Mouse (Mus musculus): Measurements from ENCODE around the gene Rab42. TPM values are rescaled to one million over a fixed set of nuclear protein-coding genes. Genes with fewer than 3 reads are reported as not detected.

Rab42 gene
- polyA plus RNA-seq, 1 experiment = 0.55 TPM

GRCm38 (mm10) chr4:132301486-132301885, 1.7 kb downstream of the Rab42 start:
- TF ChIP-seq GATA1 (IDR thresholded peaks at IDR 0.05; ENCODE audit: low read length) = no peak

- no peak for TF ChIP-seq GATA1 (IDR thresholded peaks at IDR 0.05; ENCODE audit: low read length)
Observed at GRCm38 (mm10) chr4:132299849-132300248, 3.3 kb downstream of the Rab42 start.

GRCm38 (mm10) chr4:132295696-132296390, 7.3 kb downstream of the Rab42 start:
- TF ChIP-seq GATA1 (IDR thresholded peaks at IDR 0.05; ENCODE audit: low read length) = no peak

GRCm38 (mm10) chr4:132293682-132294240, 9.4 kb downstream of the Rab42 start:
- no peak for TF ChIP-seq GATA1 (IDR thresholded peaks at IDR 0.05; ENCODE audit: low read length)

- TF ChIP-seq GATA1 (IDR thresholded peaks at IDR 0.05; ENCODE audit: low read length) = no peak
Observed at GRCm38 (mm10) chr4:132292988-132293387, 10.2 kb downstream of the Rab42 start.

- no peak for TF ChIP-seq GATA1 (IDR thresholded peaks at IDR 0.05; ENCODE audit: low read length)
Observed at GRCm38 (mm10) chr4:132291624-132292335, 11.4 kb downstream of the Rab42 start.

GRCm38 (mm10) chr4:132291056-132291455, 12.1 kb downstream of the Rab42 start:
- TF ChIP-seq GATA1 (IDR thresholded peaks at IDR 0.05; ENCODE audit: low read length) = no peak

GRCm38 (mm10) chr4:132275949-132276348, 27.2 kb downstream of the Rab42 start:
- TF ChIP-seq GATA1 (IDR thresholded peaks at IDR 0.05; ENCODE audit: low read length) = no peak

- no peak for TF ChIP-seq GATA1 (IDR thresholded peaks at IDR 0.05; ENCODE audit: low read length)
Observed at GRCm38 (mm10) chr4:132274156-132274862, 28.9 kb downstream of the Rab42 start, which contains the start of gene Taf12. Gene Taf12, plus strand, starts transcription at chr4:132274375.

- TF ChIP-seq GATA1 (IDR thresholded peaks at IDR 0.05; ENCODE audit: low read length) = no peak
Observed at GRCm38 (mm10) chr4:132273166-132273565, 30.0 kb downstream of the Rab42 start.

GRCm38 (mm10) chr4:132269740-132270560, 33.2 kb downstream of the Rab42 start:
- no peak for TF ChIP-seq GATA1 (IDR thresholded peaks at IDR 0.05; ENCODE audit: low read length)

- no peak for TF ChIP-seq GATA1 (IDR thresholded peaks at IDR 0.05; ENCODE audit: low read length)
Observed at GRCm38 (mm10) chr4:132268871-132269739, 34.1 kb downstream of the Rab42 start.

GRCm38 (mm10) chr4:132266835-132267349, 36.3 kb downstream of the Rab42 start:
- TF ChIP-seq GATA1 (IDR thresholded peaks at IDR 0.05; ENCODE audit: low read length) = no peak

GRCm38 (mm10) chr4:132263313-132263712, 39.9 kb downstream of the Rab42 start:
- TF ChIP-seq GATA1 (IDR thresholded peaks at IDR 0.05; ENCODE audit: low read length) = no peak

All from G1E-ER4 (cell line).